Comparison of ENCODE assay signal across 9 mouse cellular contexts in the genomic region with DNA sequence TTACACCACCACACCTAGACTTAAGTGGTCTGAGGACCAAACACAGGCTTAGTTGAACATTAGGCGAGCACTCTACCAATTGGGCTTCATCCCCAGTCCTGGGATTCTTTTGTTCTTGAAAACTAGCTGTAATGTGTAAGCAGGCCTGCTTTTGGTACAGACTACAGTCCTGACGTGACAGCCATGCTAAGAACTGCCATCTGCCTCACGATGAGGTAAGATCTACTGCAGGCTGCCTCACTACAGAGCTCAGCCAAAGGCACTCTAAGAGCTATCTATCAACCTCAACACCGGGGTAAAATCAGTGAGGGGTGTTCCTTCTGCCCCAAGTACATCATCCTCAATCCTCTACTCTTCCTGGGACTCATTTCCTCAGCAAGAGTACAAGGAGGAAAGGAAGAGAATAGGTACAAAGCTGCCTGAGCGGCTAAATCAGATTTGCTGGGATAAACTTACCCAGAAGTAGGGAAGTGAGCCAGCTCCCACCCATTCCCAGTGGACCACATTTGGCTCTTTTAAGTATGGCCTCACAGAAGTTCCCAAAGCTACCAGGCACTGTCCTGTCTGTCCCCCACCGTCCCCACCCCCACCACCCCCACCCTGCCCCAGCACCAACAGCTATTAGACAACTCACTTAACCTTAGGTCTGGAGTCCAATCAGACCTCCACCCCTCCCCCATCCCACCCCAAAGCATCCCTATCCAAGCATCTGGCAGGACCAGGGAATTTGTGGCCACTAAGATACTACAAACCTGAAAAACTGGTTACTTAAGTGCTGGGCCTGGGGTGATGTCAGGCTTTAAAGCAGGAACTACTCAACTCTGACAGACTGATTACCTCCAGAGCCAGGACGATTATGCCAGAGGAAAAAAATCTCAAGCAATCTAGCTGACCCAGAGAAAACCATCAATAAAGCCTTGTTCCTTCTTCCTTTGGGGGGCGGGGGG. TPM values are rescaled to one million over a fixed set of nuclear protein-coding genes. Genes with fewer than 3 reads are reported as not detected.
DNase-seq lines count a peak whose midpoint lies in the region; ATAC-seq and TF ChIP-seq lines count a peak whose summit lies in the region.
"Had no signal": no experiment of that assay in that cellular context is flagged by ENCODE, and none has a peak within 500 bp of the region (broad histone marks: within the 10 kb centered on the region; RNA-seq: fewer than 3 reads in every experiment).

No protein-coding gene starts in this region.

- TF ChIP-seq EP300 in stomach, postnatal 0 days (optimal IDR thresholded peaks at IDR 0.05) = no peak

- H3K4me1 ChIP-seq in kidney, postnatal 0 days (replicated peaks; ENCODE audit: insufficient read depth, low read length) = peaks cover 39% of the 10 kb centered on the region
- peaks cover 31% of the 10 kb centered on the region for H3K4me1 ChIP-seq in stomach, postnatal 0 days (replicated peaks; ENCODE audit: control insufficient read depth, insufficient read depth)

- H3K4me2 ChIP-seq in kidney, postnatal 0 days (ENCODE audit: low read length) = no peak overlapping the region
- H3K4me2 ChIP-seq in stomach, postnatal 0 days (replicated peaks; ENCODE audit: low read depth) = peak overlapping the region; percentile 36
- H3K4me2 ChIP-seq: midbrain, embryonic 11.5 days had no signal

- 0 out of 2 replicates have a peak overlapping the region, but pooled peaks have one; percentile 29 for H3K9ac ChIP-seq in kidney, postnatal 0 days (ENCODE audit: low read depth, low read length)
- H3K9ac ChIP-seq in stomach, postnatal 0 days (ENCODE audit: low read length) = no peak overlapping the region

- DNase-seq in gastrocnemius, adult 18-20 months (ENCODE audit: low spot score) = peak; percentile 58
- DNase-seq in gastrocnemius, postnatal 4 days (ENCODE audit: low spot score in 2 of 2) = no peak
- peak; percentile 41 for DNase-seq in urinary bladder, postnatal 14 days (ENCODE audit: low spot score)
- no peak for DNase-seq in urinary bladder, adult 2 months (ENCODE audit: low spot score)
- DNase-seq in kidney, postnatal 0 days (ENCODE audit: low spot score) = peak; percentile 58
- peak; percentile 69 for DNase-seq in stomach, postnatal 0 days (ENCODE audit: low spot score)
- DNase-seq in thymus, postnatal 10 days (ENCODE audit: low spot score in 2 of 2) = no peak
- DNase-seq in adrenal gland, adult (ENCODE audit: inconsistent age in 2 of 2, low spot score in 1 of 2) = no peak

- 0 out of 2 replicates have a peak, but pooled peaks cover 11% of the 10 kb centered on the region for H3K36me3 ChIP-seq in kidney, postnatal 0 days (ENCODE audit: insufficient read depth, low read length)
- H3K36me3 ChIP-seq in stomach, postnatal 0 days (ENCODE audit: control insufficient read depth, insufficient read depth, low read length) = no peaks in the 10 kb centered on the region; the same call in 1 of the 2 replicates

- H3K4me3 ChIP-seq in kidney, postnatal 0 days (replicated peaks; ENCODE audit: low read depth, low read length) = no peak overlapping the region
- H3K4me3 ChIP-seq in stomach, postnatal 0 days (ENCODE audit: low read depth, low read length) = no peak overlapping the region

- ATAC-seq in kidney, postnatal 0 days (replicated peaks; ENCODE audit: low FRiP score, low read depth) = peak; percentile 77
- peak; percentile 83 for ATAC-seq in stomach, postnatal 0 days (ENCODE audit: low FRiP score, low TSS enrichment)

- no peaks in the 10 kb centered on the region for H3K9me3 ChIP-seq in kidney, postnatal 0 days (replicated peaks; ENCODE audit: low read length)
- no peaks in the 10 kb centered on the region for H3K9me3 ChIP-seq in stomach, postnatal 0 days (ENCODE audit: control insufficient read depth, low read length)

- H3K27me3 ChIP-seq in kidney, postnatal 0 days (ENCODE audit: insufficient read depth, low read length) = no peaks in the 10 kb centered on the region
- H3K27me3 ChIP-seq in stomach, postnatal 0 days (ENCODE audit: control insufficient read depth, insufficient read depth, low read length) = no peaks in the 10 kb centered on the region

- TF ChIP-seq CTCF in kidney, postnatal 0 days (IDR thresholded peaks at IDR 0.05; ENCODE audit: low read depth) = no peak
- no peak for TF ChIP-seq CTCF in stomach, postnatal 0 days (IDR thresholded peaks at IDR 0.05; ENCODE audit: low read depth)

- H3K27ac ChIP-seq in kidney, postnatal 0 days = peak overlapping the region; percentile 87
- H3K27ac ChIP-seq in stomach, postnatal 0 days (replicated peaks) = peak overlapping the region; percentile 93

- 26% methylated on average over 8 of the region's 8 CpGs for WGBS in kidney, postnatal 0 days
- 18% methylated on average over 7 of the region's 8 CpGs for WGBS in stomach, postnatal 0 days

RNA-seq across cellular contexts. Expression of a gene that starts 19.8 kb away (rescaled TPM):
- total RNA-seq in gastrocnemius, adult 18-20 months (2021) = 10 to 100 TPM; 42.4 to 43.3 TPM
- 100 to 1,000 TPM; 178 to 206 TPM for total RNA-seq in gastrocnemius, postnatal 4 days (2021)
- polyA plus RNA-seq in urinary bladder, adult 2 months (2012; rRNA removed) = 35.4 and 51.7 TPM in 2 replicates
- 16.1 and 16.7 TPM in 2 replicates for polyA plus RNA-seq in kidney, postnatal 0 days (2015; fragmentation: Nextera tagmentation; extraction: Ambion mirVana)
- polyA plus RNA-seq in stomach, postnatal 0 days (2015; fragmentation: Nextera tagmentation; extraction: Ambion mirVana) = 9.4 and 9.6 TPM in 2 replicates

Comparison
In these comparisons a context has a peak if more than half of its experiments do, and no peak if none do; other contexts are left out.
1. DNase-seq: peak in gastrocnemius, adult 18-20 months (single experiment), urinary bladder, postnatal 14 days (single experiment), kidney, postnatal 0 days (single experiment) and stomach, postnatal 0 days (single experiment); none in gastrocnemius, postnatal 4 days (0 of 2), urinary bladder, adult 2 months (single experiment), thymus, postnatal 10 days (0 of 2) and adrenal gland, adult (0 of 2).